Mouse (Mus musculus) kidney, postnatal 0 days (tissue): ENCODE data around the gene Tnrc6b. TPM values are rescaled to one million over a fixed set of nuclear protein-coding genes. Genes with fewer than 3 reads are reported as not detected.
A peak's percentile ranks its signal among the peaks of the same experiment; 100 is the strongest.

Experiments used
- ATAC-seq: fragments of 200-750 bp; cut with Nextera tagmentation; replicated peaks from 2 replicates; pipeline ENCODE4 v1.8.0; 2017; ENCODE audit warnings: low read depth, moderate number of reproducible peaks, moderate TSS enrichment, moderate library complexity; ENCODE audit not compliant: low FRiP score
- DNase-seq: peaks from one replicate; pipeline ENCODE4 v3.0.0-alpha.2; 2016; ENCODE audit warnings: low spot score
- H3K27ac ChIP-seq: fragments of 300-500 bp; sonication (generic); 2 replicates; pipeline ENCODE4 v1.5.1; 2014; ENCODE audit warnings: mild to moderate bottlenecking
- H3K27me3 ChIP-seq: fragments of 300-500 bp; sonication (generic); 2 replicates; pipeline ENCODE4 v1.6.1; 2014; ENCODE audit warnings: low read length, mixed read lengths; ENCODE audit not compliant: insufficient read depth
- H3K36me3 ChIP-seq: fragments of 300-500 bp; sonication (generic); 2 replicates; pipeline ENCODE4 v1.6.1; 2014; ENCODE audit warnings: low read length, mixed read lengths; ENCODE audit not compliant: insufficient read depth
- H3K4me1 ChIP-seq: fragments of 300-500 bp; sonication (generic); replicated peaks from 2 replicates; pipeline ENCODE4 v1.6.1; 2014; ENCODE audit warnings: antibody characterized with exemption, low read length, mixed read lengths; ENCODE audit not compliant: insufficient read depth
- H3K4me2 ChIP-seq: fragments of 300-500 bp; sonication (generic); 2 replicates; pipeline ENCODE4 v1.6.1; 2014; ENCODE audit warnings: mild to moderate bottlenecking, low read length, moderate library complexity, mixed read lengths
- H3K4me3 ChIP-seq: fragments of 300-500 bp; sonication (generic); replicated peaks from 2 replicates; pipeline ENCODE4 v1.5.1; 2014; ENCODE audit warnings: low read depth, low read length
- H3K9ac ChIP-seq: fragments of 300-500 bp; sonication (generic); 2 replicates; pipeline ENCODE4 v1.6.1; 2014; ENCODE audit warnings: low read depth, low read length
- H3K9me3 ChIP-seq: fragments of 300-500 bp; sonication (generic); replicated peaks from 2 replicates; pipeline ENCODE4 v1.6.1; 2016; ENCODE audit warnings: low read length, inconsistent platforms, mixed read lengths
- CTCF ChIP-seq: IDR thresholded peaks from 2 replicates; pipeline ENCODE4 v1.5.1; 2016; ENCODE audit warnings: antibody characterized with exemption, low read depth, mild to moderate bottlenecking, moderate library complexity
- WGBS: fragments of 180-500 bp; shearing (Covaris S2); extraction: QIAGEN DNeasy Blood & Tissue Kit; methylation state at CpG from one replicate; pipeline ENCODE4 v1.1.7; 2014; 5-methylcytosine and 5-hydroxymethylcytosine counted together
- polyA plus RNA-seq: library from polyadenylated mRNA; unstranded; fragments of >200 nt; fragmentation: Nextera tagmentation; extraction: Ambion mirVana; gene quantifications from 2 replicates; pipeline ENCODE4 v1.2.1, GENCODE M21; 2015

Tnrc6b gene
- polyA plus RNA-seq, 1 experiment from 2014 or later: 11.2 TPM

DNA sequence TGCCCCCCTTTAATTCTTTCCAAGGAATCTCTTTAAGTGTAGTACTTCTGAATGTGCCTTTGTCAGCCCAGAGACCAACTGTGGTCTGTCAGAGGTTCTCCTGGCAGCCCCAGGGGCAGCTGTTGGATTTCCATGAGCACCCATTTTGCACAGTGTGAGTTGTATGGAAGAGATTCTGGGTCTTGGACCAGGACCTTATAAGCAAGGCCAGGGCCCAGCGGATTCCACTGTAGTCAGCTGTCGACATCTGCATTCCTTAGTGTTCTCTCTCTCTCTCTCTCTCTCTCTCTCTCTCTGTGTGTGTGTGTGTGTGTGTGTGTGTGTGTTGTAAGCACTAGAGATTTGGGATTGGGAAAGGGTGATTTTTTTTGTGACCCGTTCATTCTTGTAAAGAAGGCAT, 225.6 kb downstream of the Tnrc6b start:
- no peaks in the 10 kb centered on the region for H3K9me3 ChIP-seq
- DNase-seq (peak; percentile 25), ATAC-seq (no peak)
- H3K9ac ChIP-seq: no peak overlapping the region
- peaks cover 8% of the 10 kb centered on the region for H3K36me3 ChIP-seq
- H3K27ac ChIP-seq: no peak overlapping the region
- no peak for TF ChIP-seq CTCF
- 69% methylated on average over 3 of the region's 3 CpGs for WGBS
- no peaks in the 10 kb centered on the region for H3K4me1 ChIP-seq
- no peak overlapping the region for H3K4me2 ChIP-seq
- no peak overlapping the region for H3K4me3 ChIP-seq
- H3K27me3 ChIP-seq: no peaks in the 10 kb centered on the region

DNA sequence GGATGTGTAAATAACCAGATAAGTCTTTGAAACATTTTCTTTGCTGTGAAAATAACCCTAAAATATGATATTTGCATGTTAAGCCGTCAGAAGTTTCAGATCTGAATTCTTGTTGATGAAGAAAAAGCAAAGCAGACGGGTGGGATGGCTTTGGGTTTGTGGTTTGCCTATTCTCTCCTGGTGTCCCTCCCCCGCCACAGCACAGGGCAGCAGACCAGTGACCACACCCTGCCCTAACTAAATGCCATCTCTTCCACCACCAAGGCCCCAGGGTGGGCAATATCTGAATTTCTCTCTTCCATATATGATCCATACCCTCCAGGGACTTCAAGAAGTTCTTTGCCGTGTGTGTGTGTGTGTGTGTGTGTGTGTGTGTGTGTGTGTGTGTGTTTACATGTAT, 227.5 kb downstream of the Tnrc6b start:
- 74% methylated on average over 4 of the region's 4 CpGs for WGBS
- H3K27me3 ChIP-seq: no peaks in the 10 kb centered on the region
- no peak overlapping the region for H3K4me2 ChIP-seq
- ATAC-seq (no peak), DNase-seq (no peak)
- peaks cover 2% of the 10 kb centered on the region; the same call in 1 of the 2 replicates for H3K36me3 ChIP-seq
- H3K9ac ChIP-seq: no peak overlapping the region
- H3K4me1 ChIP-seq: no peaks in the 10 kb centered on the region
- H3K4me3 ChIP-seq: no peak overlapping the region
- H3K27ac ChIP-seq: no peak overlapping the region
- H3K9me3 ChIP-seq: no peaks in the 10 kb centered on the region
- no peak for TF ChIP-seq CTCF

DNA sequence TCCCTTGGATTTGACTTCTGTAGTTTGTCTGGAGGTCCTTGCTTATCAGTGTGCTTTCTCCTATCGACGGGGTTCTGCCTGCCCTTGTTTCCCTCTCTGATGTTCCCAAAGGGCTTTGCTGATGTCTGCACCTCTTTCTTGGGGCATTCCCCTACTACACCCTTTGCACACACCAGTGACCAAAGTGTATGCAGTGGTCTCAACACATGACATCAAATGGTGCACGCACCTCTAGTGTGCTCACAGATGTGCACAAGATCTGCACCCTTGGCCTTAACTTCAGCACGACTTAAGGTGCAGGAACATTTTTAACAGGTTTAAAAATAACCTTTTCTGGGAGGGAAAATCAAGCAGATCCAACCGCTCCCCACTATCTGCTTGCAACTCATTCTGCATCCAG, 228.3 kb downstream of the Tnrc6b start:
- DNase-seq (no peak), ATAC-seq (no peak)
- Histone ChIP-seq H3K27ac (no peak overlapping the region), H3K9me3 (no peaks in the 10 kb centered on the region), H3K4me1 (no peaks in the 10 kb centered on the region), H3K4me3 (no peak overlapping the region), H3K4me2 (no peak overlapping the region), H3K27me3 (no peaks in the 10 kb centered on the region), H3K36me3 (no peaks in the 10 kb centered on the region), H3K9ac (no peak overlapping the region)
- no peak for TF ChIP-seq CTCF
- WGBS: 72% methylated on average over 5 of the region's 5 CpGs

DNA sequence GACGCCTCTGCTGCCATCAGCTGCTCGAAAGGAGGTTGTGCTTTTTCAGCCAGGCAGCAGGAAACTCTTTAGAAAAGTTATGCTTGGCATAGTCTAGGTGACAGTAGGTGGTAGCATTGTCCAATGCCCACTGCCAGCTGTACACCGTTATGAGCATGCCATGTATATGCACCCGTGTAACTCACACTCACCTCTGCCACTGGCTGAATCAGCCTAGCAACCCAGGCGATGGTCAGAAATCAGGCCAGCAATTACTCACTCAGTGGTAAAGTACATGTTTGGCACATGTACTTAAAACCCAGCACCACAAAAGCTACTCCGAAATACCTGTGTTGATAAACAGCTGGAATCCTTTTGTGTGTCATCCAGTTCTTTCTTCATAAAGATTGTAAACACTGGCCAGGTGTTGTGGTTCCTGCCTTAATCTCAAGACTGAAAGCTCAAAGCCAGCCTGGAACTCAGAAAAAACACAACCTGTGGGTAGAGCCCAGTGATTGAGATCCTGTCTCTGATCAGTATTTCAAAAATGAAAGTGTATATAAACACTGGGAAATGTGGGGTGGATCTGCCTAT, 230.4 kb downstream of the Tnrc6b start:
- TF ChIP-seq CTCF: no peak
- H3K27ac ChIP-seq: no peak overlapping the region
- no peaks in the 10 kb centered on the region for H3K27me3 ChIP-seq
- H3K4me1 ChIP-seq: no peaks in the 10 kb centered on the region
- H3K4me2 ChIP-seq: no peak overlapping the region
- 90% methylated on average over 6 of the region's 6 CpGs for WGBS
- H3K36me3 ChIP-seq: no peaks in the 10 kb centered on the region
- H3K4me3 ChIP-seq: no peak overlapping the region
- DNase-seq (no peak), ATAC-seq (no peak; the same call in 1 of the 2 replicates)
- H3K9me3 ChIP-seq: no peaks in the 10 kb centered on the region
- no peak overlapping the region for H3K9ac ChIP-seq

DNA sequence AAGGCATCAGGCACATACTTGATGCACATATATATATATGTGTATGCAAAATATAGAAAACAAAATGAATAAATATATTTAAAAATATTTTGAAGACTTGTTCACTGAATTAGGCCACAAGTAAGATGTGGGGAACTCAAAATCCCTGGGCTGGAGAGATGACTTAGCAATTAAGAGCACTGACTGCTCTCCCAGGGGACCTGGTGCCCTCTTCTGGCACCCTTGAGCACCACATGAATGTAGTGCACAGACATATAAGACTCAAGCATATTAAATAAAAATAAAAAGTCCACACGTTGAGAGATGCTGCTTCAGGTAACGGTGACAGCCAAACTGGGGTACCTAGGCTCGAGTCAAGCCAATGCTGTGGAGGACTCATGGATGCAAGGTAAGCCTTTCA, 234.7 kb downstream of the Tnrc6b start:
- no peak for ATAC-seq
- peak; percentile 50 for DNase-seq
- H3K27ac ChIP-seq: no peak overlapping the region
- no peak overlapping the region for H3K4me3 ChIP-seq
- no peak overlapping the region for H3K4me2 ChIP-seq
- H3K4me1 ChIP-seq: peaks cover 4% of the 10 kb centered on the region; the same call in 1 of the 2 replicates
- no peak overlapping the region for H3K9ac ChIP-seq
- peak; percentile 62 for TF ChIP-seq CTCF
- no peaks in the 10 kb centered on the region for H3K27me3 ChIP-seq
- no peaks in the 10 kb centered on the region for H3K9me3 ChIP-seq
- 0 out of 2 replicates have a peak, but pooled peaks cover 2% of the 10 kb centered on the region for H3K36me3 ChIP-seq
- 58% methylated on average over 3 of the region's 3 CpGs for WGBS

DNA sequence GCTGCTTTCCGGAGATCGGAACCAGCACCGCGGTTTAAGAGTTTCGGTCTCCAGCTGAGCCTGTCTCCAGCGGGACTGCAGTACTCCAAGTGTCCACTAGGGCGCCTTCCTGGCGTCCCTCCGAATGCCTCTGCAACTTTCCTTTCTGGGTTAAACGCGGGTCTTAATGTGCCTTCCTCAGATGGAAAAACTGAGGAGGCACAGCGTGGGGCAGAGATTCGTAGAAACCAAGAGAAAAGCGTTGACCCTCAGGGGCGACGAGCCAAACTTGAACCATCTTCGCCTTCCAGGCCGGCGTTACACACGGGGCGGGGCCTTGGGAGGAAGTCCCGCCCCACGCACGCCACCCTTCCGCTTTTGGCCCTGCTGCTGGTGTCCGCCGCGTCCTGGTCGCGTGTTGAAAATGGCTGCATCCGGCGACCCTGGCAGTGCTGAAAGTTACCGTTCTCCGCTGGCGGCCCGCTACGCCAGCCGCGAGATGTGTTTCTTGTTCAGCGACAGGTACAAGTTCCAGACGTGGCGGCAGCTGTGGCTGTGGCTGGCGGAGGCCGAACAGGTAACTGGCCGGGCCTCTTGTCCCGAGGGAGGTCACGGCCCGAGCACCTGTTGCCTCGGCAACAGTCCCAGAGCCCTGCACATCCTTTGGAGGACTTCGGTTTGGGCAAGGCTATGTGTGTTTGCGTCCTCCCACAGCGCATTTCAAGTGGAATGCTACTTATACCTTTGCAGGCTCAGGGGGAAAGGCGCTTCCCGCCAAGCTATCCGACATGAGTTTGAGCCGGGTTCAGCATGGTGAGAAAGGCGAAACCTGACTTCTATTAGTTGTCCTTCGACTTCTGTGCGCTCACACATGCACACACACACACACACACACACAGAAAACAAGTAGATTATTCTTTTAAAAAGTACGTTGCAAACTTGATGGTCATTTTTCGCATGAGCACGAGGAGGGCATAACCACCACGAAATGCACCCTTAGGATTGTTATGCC, 237.3 kb downstream of the Tnrc6b start, which contains the start of gene Adsl:
Adsl (plus strand) TSS at position 346 of the 991 bp plus-strand sequence.
- H3K9ac ChIP-seq: peak within 1 kb of the TSS; percentile 70
- H3K4me1 ChIP-seq: peaks cover 4% of the 10 kb centered on the region; the same call in 1 of the 2 replicates
- H3K9me3 ChIP-seq: no peaks in the 10 kb centered on the region
- peak within 1 kb of the TSS; percentile 79 for H3K4me3 ChIP-seq
- DNase-seq: peak; percentile 95
- peak; percentile 88 for TF ChIP-seq CTCF
- WGBS: under 1% methylated on average over 63 of the region's 63 CpGs
- H3K27ac ChIP-seq: peak within 1 kb of the TSS; percentile 86
- H3K27me3 ChIP-seq: no peaks in the 10 kb centered on the region
- H3K4me2 ChIP-seq: peak within 1 kb of the TSS; percentile 75
- peaks cover 9% of the 10 kb centered on the region; the same call in 1 of the 2 replicates for H3K36me3 ChIP-seq
- ATAC-seq: peak; percentile 90
